Mouse (Mus musculus) layer of hippocampus, adult 11-12 months (tissue): ENCODE results near the gene Tdp1.
"Not testable (repeated sequence)": the region's sequence is repeated elsewhere in the genome, so short reads cannot be mapped to it uniquely, and the experiment has no call there.

Experiments used
- DNase-seq: peaks from one replicate; pipeline ENCODE4 v3.0.0; 2022; ENCODE audit warnings: low spot score

Tdp1 gene

GRCm38 (mm10) chr12:99958068-99959060 is 74.0 kb downstream of the Tdp1 start:
- peak; percentile 28 for DNase-seq

DNA sequence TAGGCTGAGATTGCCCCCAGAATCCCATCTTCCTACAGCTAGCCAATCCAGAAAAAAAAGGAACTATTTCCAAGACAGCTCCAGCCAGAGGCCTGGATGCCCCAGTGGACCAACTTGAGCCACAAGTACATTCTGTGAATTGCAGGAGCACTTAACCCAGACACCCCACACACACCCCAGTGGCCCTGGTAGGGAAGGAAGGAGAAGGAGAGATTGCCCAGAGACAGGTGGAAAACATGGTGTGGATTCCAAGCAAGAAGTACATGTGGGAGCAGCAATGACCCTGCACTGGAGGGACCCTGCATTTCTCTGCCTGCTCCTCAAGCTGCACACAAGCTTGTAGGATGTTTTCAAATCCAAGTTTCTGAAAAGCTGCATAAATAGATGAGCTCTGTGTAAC is 75.0 kb downstream of the Tdp1 start:
- no peak for DNase-seq

GRCm38 (mm10) chr12:99959930-99960329 is 75.6 kb downstream of the Tdp1 start:
- DNase-seq: no peak

GRCm38 (mm10) chr12:99960675-99961074 is 76.4 kb downstream of the Tdp1 start:
- no peak for DNase-seq

DNA sequence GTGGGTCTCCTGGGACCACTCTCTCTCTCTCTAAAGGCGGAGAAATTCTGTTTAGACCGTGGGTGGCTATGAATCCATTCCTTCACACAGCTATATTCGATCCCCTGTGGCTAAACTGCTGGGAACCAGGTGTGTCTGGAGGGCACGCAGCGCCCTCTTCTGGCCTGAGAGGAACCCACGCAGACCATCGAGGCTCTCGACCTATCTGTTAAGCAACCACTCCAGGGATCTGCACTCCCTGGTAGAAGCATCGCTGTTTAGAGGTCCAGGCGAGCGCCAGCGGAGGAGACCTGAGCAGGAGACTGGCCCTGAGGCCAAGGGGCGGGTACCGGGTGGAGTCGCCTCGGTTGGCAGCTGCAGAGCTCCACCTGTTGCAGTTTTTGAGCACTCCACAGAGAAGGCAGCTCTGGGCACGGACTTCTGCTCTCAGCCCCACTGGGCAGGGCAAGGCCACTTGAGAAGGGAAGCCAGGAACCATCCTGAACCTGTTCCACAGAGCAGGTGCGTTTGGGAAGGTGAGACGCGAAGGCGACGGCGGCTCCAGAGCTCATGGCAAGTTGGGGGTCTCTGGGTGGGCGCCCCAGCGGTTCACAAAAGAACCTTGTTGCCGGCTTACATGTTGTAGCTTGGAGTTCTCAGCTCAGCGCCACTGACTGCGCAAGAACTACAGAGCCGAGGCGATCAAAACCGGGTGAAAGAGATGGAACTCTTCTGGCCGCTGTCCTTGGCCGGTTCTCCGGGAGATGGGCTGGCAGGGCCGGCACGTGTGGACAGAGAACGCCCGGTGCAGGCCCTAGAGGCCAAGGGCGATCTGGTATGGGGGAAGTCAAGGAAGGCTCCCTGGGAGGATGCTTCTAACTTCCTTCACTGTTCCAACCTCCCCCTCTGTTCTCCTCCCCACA is 80.2 kb downstream of the Tdp1 start, which contains the start of gene Kcnk13:
Gene Kcnk13 (plus strand): TSS at position 199 of the 902 bp plus-strand sequence.
- DNase-seq: peak; percentile 81

DNA sequence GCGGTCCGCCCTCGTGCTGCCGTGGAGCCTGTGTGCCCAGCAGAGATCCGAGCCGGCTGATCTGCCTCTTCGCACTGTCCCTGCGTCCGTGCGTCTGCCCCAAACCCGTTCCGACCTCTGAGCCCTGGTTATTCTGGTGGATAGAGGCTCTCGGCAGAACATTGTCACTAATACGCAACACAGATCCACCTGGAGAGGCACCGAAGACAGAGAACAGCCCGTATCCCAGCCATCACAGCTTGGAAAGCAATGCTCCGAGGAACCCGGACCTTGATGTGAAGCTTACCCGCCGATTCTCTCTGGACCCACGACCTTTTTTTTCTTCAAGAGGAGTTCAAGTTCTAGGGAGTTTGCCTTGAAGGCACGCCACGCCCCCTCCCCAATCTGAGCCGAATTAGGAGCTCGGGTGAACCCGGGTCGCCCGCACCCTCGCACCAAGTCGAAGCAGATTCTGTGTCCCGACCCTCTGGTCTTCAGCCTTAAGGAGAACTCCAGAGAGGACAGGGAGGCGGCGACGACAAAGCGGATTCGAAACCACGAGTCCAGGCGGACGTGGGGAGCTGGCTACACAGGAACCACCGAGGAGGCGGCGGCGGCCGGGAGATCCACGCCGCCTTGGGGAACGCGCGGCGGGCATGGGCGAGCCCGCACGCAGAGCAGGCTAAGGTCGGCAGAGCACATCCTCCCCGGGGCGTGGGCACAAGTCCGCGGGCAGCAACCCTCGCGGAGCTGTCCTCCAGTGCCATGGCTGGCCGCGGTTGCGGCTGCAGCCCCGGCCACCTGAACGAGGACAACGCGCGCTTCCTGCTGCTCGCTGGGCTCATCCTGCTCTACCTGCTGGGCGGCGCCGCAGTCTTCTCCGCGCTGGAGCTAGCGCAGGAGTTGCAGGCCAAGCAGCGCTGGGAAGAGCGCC is 81.1 kb downstream of the Tdp1 start:
- peak; percentile 38 for DNase-seq

DNA sequence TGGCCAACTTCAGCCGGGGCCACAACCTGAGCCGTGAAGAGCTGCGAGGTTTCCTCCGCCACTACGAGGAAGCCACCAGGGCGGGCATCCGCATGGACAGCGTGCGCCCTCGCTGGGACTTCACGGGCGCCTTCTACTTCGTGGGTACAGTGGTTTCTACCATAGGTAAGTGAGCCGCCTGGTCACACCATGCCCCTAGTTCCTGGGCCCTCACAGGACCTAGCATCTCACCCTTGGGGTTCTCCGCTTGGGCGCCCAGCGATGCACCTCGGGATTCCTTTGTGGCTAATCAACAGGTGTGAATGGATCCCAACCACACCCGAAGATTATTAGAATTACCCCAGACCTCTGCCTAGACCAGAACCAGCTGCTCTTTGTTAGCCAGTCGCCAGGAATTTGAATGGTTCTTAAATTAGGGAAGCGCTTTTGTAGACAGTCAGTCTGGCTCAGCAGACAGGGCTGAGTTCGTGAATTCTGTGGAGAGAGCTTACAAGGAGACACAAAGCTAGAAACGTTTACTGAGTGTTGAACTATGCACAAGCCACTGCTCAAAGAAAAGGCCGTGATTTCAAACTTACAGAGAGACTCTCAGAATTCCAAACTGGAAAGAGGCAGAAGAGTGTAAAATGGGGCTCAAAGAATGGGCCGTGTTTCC is 81.9 kb downstream of the Tdp1 start:
- no peak for DNase-seq

DNA sequence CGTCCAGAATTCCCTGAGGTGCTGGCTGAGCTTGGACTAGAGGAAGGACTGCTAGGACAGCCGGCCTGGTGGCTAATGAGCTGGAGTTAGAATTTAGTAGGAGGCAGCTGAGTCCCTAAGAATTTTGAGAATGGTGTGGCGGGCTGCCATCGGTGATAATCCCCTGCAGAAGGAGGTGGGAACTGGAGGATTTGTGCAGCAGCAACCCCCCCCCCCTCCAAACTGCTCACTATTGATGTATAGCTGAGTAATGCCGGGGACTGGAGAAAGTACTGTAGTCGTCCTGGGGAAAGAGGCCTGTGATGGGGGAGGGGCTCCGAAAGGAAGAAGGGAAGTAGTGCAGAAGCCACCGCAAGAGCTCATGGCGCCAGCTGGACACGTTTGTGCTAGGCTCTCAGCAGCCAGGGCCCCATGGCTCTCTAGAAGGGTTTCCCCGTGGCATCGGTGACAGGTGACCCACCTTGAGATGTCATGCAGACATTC is 82.6 kb downstream of the Tdp1 start:
- peak; percentile 50 for DNase-seq

- DNase-seq: no peak
Measured at GRCm38 (mm10) chr12:99969906-99970305, 85.6 kb downstream of the Tdp1 start.

- not testable (repeated sequence) for DNase-seq
Measured at GRCm38 (mm10) chr12:99971205-99971894, 87.0 kb downstream of the Tdp1 start.

DNA sequence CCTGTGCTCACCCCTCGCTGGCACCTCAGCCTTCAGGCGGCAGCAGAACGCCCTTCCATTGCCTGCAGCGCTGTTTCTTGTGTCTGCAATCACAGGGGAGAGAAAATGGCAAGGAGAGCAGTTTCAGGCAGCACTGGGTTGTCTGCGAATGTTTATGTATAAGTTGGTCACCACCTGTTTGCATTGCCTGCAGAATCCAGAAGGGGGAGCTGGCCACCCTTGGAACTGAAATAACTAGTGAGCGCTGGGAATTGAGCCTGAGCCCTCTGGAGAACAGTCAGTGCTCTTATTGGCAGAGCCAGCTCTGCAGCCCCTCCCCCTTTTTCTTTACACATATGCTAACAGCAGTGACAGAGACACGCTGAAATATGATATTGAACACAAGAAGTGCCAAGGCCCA is 88.5 kb downstream of the Tdp1 start:
- DNase-seq: no peak

GRCm38 (mm10) chr12:99973659-99974058 is 89.3 kb downstream of the Tdp1 start:
- DNase-seq: no peak

- DNase-seq: no peak
Measured at GRCm38 (mm10) chr12:99979541-99979940, 95.2 kb downstream of the Tdp1 start.

- no peak for DNase-seq
Measured at GRCm38 (mm10) chr12:99986797-99987196, 102.5 kb downstream of the Tdp1 start.

DNA sequence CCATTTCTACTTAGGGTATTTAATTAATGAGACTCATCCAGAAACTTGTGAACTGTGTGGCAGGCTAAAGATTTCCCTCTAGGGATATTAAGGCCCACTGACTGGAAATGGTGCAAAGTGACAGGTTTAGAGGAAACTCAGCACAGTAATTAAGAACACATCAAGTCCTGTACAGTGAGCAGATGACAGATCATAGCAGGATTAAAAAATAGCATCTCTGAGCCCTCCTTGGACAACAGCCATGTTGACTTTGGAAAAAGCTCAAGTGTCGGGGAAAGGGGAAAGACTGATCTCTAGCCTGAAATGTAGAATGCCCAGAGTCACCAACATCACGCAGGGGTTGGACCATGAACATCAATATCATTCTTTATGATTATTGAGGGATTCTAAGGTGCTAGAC is 103.8 kb downstream of the Tdp1 start:
- no peak for DNase-seq

- no peak for DNase-seq
Measured at GRCm38 (mm10) chr12:99992362-99992862, 108.1 kb downstream of the Tdp1 start.

- no peak for DNase-seq
Measured at GRCm38 (mm10) chr12:99993146-99993890, 109.0 kb downstream of the Tdp1 start.

DNA sequence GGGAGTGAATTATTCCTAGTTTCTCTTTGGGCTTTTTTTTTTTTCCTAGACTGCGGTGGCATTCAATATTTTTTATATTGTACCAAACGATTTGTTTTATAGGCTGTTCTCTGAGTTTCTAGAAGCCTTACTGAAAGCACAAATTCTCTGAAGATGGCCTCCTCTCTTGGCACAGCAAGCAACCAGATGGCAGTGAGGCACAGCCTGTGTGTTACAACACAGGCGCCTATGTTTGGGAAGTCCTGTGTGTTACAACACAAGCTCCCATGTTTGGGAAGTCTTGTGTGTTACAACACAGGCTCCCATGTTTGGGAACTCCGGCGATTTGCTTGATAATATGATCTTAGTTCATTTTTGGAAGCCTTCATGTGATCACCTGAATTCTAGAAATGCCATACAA is 111.6 kb downstream of the Tdp1 start:
- DNase-seq: peak; percentile 53

DNA sequence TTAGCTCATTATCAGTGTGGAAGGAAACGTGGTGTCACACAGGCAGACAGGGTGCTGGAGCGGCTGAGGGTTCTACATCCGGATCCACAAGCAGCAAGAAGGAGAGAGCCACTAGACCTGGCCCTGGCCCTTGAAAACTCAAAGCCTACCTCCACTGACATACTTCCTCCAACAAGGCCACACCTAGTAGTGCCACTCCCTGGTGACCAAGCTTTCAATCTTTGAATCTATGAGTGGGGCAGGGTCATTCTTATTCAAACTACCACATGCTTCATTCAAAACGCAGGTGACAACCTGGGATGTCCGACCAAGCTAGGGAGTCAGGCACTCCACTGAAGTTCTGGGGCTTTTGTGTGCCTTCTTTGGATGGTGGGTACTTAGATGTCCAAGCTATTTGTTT is 115.4 kb downstream of the Tdp1 start:
- no peak for DNase-seq
